Mouse (Mus musculus) cerebellum, adult 2 months (tissue): ENCODE results near the gene Ak2.

Experiments
- CTCF ChIP-seq: fragments of 200-500 bp; IDR thresholded peaks from 2 replicates; pipeline ENCODE4 v1.5.1; 2011; ENCODE audit warnings: low read depth, mild to moderate bottlenecking, control low read depth, low read length, moderate library complexity, borderline replicate concordance; ENCODE audit not compliant: insufficient read depth
- POLR2A ChIP-seq: fragments of 200-500 bp; IDR thresholded peaks from 2 replicates; pipeline ENCODE4 v1.6.1; 2011; ENCODE audit warnings: low read length, control low read depth, borderline replicate concordance; ENCODE audit not compliant: insufficient read depth

GRCm38 (mm10) chr4:129016329-129016728, 24.6 kb downstream of the Ak2 start:
- TF ChIP-seq POLR2A (no peak), CTCF (no peak)
